Mouse (Mus musculus) testis, postnatal 10 days (tissue): ENCODE measurements at regions not wholly inside any gene's neighbourhood (a gene's known extent, or its start where the extent isn't known, plus 50 kb on each side); places are given as distances from the start of the nearest gene placed in this dataset.

Experiments
- DNase-seq: peaks from one replicate; pipeline ENCODE4 v3.0.0; 2021; ENCODE audit warnings: low spot score

DNA sequence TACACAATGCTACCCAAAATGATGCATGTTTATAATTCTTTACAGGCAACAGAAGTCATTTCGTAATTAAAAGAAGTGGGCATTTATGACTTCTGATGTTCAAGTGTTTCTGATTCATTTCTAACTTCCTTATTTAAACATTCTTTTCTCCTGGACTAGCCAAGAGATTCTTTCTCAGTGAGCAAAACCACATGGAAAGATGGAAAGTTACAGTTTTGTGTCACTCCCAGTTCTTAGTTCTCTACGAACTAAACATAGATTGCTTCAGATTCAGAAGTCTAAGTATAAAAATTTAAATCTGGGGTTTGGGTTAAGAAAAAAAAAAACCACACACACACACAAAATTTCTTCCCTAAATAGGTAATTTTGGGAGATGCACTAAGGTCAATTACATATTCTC, 288.0 kb upstream of the Paip1 start:
- DNase-seq, result no peak

DNA sequence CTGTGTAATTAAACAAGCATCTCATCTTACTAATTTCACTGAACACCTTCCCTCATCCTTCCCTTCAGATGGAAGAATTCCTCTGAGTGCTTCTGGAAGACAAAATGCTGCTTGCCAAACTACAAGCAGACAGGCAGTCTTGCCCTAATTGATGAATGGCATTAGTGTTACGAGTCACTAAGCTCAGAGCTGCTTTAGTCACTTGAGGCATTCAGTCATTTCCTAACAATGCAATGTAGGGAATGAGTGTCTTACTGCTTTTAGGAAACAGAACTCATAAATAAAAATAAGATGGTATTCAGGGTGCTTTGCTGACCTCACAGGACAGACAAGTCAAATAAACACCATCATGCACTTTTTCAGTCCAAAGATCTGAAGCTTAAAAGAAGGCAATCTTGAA, 285.1 kb upstream of the Paip1 start:
- DNase-seq, result no peak

DNA sequence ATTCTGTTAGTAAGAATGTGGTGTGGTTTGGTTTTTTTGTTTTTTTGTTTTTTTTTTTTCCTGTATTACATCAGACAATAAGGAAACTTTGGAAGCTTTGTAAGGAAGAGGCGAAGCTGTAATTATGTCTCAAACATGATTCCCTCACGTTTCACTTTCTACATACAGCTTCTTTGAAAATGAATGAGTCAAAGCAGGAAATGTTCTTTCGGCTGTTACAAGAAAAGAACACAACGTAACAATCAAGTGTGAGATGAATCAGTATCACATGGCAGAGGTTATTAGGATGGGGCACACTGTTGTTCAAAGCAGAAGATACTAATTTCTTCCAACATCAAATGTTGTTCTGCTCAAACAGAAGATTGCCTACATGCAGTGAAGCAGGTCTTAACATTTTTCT, 282.7 kb upstream of the Paip1 start:
- DNase-seq, result no peak

DNA sequence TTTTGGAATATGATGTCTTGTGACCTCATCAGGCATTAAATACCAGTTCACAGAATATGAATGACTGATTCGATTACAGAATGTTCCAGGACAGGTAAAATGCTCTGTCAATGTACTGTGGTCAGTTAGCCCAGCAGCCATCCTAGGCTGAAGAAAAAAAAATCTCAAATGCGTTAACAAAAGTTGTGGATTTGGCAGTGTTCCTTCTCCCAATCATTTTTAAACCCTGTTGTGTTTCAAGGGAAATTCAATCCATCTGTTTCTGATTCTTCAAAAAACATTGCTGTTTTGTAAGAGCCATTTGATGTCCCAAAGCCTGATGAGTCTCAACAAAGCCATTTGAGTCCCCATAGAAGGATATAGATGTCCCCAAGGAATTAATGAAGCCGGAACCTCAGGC, 280.7 kb upstream of the Paip1 start:
- no peak for DNase-seq

DNA sequence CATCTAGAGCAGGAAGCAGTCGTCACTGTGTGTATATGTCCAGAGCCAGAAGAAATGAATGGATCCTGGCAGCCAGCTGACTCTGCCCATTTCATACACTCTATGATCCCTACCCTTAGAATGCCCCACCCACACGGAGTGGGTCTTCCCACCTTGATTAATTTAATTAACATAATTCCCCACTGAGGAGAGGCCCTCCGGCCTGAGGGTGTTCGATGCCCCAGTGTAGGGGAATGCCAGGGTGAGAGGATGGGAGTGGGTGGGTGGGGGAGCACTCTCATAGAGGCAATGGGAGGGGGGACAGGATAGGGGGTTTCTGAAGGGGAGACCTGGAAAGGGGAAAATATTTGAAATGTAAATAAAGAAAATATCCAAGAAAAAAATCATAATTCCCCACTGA, 279.3 kb upstream of the Paip1 start:
- DNase-seq, result no peak

DNA sequence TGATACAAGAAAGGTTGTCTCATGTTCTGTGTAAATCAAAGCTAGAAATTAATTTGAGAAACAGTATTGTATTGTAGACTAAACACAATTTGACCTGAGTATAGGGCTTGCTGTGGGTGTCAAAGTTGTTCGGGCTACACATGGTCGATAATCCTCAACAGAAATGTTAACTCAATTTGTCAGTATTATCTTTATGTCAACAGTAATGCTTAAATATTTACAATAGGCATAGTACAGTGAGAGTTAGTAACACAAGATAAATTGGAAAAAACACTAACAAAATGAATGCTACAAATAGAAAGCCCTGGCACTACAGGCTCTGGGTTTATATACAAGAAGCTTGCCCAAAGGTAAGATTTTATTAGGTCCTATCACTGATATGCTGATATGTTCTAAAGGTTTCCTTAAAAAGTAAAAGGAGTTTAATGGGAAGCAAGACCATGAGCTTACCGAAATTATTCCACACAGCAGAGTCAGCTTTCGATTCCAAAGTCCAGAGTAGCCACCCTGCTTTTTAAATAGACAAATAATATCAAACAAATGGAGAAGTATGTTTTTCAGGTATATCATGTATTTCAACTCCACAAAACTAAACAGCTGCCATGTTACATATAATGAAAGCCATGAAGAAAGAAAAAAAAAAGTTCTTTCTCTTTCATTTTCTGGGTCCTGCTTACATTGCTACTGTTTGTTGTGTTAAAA, 277.4 kb upstream of the Paip1 start:
- DNase-seq, result no peak

DNA sequence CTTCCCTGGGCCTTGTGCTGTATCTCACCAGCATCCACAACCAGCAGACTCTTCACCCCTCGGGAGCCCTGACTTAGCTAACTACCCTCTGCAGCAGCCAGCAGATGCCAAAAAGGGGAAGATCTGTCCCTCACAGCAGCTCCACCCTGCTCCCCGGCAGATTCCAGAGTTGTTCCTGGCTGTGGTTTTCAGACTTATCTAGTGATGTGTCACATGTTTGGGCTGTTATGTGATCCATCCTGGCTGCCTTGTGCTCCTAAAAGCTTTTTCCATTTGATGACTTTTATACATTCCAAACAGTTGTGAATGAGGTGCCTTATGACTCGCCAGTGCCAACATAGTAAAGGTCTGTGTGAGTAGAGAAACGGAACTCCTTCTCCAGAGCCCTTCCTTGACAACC, 250.6 kb upstream of the Paip1 start:
- DNase-seq, result no peak

DNA sequence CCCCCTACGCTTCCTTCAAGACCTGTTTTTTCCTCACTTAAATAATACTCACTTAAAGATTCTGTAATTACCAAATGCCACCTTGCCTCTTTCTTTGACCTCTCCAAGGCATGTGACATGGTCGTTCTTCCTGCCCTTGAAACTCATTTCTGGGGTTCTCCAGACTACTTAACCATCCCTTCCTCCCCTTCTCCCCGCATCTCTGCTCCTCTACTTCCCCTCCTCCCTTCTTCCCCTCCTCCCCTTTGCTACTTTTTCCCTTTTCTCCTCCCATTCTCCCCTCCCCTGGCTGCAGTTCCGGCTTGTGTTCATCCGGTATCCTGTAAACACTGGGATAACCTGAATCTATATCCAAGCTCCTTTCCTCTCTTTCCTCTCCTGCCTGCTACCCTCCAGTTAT, 250.2 kb upstream of the Paip1 start:
- DNase-seq, result no peak

DNA sequence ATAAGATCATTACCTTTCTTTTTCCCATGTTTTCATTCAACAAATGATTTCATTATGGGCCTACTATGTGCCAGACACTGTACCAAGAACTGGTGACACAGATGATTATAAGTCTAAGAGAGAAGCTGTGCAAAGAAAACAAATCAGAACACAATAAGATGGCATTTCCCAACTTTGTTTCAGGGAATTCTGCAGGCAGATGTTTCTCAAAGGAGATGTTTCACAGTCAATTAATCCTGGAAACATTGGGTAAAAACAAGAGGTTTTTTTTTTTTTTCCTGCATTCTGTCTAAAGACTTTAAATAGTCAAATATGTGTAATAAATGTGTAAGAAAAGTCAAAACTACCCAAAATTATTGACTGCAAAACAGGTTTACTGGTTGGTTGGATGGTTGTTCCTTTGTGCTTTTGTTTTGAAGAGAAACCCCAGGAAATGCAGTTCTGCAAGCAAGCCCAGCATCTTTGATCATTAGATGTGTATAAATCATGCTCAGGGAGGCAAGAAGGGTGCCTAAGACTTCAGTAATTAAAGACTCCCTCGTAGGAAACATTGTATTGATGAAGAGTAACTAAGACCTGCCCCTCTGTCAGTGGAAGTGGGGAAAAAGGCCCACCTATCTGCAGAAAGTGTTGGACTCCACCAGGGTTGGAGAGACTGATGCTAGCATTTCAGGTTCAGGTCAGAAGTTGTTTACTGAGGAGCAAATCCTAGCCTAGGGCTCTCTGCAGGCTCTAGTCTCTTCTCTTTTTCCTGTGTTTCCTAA, 249.1 kb upstream of the Paip1 start:
- DNase-seq, result no peak

DNA sequence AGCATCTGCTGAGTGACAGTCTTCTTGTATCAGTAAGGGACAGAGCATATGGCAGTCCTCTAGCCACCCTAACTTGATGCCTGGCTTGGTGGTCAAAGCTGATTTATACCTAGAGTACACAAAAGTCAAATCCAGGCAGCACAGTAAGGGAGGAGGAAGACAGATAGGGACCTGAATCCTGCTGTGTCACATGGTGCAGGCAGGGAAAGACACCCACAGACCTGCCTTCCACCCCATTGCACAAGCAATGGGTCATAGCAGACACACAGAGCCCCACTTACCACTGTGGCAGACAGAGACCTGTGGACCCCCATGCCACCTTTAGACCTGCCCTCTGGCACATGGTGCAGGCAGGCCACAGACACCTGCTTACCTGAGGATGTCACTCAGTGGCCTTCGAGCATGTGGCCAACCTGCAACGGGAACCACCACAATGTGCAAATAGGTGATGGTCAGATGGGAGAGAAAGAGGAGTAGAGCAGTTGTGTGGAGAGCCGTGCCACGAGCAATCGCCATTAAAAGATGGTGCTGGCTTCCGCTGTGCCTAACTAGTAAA, 244.0 kb upstream of the Paip1 start:
- DNase-seq, result no peak

DNA sequence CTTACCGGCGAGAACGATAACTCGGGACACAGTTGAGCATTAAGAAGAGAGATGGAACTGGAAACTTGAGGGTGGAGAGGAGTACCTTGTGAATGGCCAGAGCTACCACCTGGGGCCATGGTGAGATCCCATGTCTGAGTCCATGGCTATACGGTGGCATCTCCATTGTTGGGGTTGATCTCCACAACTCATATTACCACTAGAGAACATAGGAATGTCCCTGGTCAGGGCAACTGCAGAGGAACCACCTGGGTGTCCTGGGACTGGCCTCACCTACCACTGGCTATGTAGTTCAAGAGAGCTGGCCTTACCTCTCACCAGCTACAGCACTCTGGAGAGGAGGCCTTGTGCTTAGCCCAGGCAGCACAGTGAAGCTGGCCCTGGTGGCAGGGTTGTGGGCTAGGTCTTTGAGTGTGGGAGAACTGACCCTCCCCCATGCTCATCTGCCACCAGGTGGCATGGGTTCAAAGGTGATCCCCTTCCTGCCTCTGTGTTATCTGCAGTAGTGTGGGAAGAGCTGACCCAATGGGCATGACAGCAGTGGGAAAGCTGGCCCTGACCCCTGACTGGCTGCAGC, 242.7 kb upstream of the Paip1 start:
- DNase-seq, result no peak

DNA sequence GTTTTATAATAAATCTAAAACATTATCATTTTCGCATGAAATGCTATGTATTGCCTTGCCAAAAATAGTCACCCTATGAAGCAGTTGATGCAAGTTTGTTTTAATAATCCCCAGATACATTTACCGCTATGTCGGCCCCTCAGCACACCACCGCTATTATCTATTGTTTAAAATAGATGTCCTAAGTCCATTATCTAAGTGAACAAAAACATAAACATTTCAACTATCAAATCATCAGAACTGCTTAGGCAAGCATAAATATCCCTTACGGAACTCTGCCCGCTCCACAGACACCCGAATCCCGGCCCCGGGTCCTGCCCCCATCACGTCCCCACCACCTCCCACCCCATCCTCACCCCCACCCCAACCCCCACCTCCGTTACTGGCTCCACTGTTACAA, 196.8 kb upstream of the Paip1 start:
- no peak for DNase-seq

DNA sequence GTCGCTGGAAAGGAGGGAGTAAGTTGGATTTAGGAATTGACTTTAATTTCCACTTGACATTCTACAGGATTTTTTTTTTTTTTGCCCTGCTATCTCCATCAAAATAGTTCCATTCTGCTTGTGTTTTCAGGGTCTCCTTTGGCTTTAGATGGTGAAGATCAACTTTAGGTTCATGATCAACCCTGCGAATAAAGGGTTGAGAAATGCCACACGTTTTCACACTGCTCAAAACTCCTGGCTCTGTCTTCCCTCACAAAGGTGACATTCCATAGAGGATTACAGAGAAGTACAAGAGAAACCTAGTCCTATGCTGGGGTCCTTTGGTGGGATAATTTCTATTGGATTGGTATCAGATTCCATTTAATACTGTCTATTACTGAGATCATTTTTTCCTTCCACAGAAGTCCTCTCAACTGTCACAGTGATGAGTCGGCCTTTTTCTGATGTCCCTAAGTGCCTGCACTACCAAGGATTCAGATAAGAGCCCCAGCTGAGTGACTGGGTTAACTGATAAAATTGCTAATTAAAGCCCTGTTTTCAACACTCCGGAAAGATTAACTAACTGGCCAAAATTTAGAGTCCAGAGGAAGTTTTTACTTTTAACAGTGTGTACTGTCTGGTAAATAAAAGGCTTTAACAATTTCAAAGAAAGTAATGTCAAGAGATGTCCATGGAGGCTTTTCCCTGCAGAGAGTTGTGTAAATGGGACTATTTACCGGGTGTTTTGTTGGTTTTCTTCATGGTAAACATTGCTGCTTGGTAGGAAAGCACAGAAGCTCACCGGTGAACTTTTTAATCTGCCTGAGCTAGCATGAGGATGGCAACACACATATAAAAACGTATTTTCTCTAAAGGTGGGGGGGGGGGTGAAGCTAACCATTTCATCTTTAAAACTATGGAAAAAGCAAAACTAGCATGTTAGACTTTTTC, 196.0 kb upstream of the Paip1 start:
- no peak for DNase-seq

DNA sequence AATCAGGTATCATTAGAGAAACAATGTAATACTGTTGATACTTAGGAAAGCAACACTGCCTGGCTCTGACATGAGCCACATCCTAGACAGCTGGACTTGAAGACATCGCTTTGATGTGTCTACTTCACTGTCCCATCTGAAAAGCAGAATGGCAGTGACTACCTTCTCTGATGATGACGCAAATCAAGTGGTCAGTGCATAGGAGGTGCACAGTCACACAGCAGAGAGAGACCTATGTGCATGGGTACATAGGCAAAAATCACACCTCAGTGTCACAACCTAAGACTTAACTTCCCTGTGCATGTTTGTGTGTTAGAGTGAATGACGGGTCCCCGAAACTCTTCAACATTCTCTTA, 195.4 kb upstream of the Paip1 start:
- DNase-seq, result no peak

DNA sequence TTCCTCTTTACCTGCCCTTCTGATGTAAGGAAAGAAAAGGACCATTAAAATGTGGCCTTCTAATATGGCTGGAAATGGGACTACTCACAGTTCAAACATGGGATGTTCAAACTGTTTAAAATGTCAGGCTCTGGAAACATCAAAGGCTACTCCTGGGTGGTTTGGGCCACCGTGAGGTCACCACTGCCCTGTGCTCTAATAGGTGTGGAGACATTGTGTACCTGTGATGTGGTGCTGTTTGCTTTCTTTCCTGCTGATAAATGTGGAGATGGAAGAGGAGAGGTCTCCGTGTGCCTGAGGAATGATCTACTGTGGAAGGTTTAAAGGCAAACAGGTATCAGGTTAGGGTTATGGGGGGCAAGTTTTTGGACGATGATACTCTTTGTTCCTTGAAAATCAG, 194.5 kb upstream of the Paip1 start:
- no peak for DNase-seq

DNA sequence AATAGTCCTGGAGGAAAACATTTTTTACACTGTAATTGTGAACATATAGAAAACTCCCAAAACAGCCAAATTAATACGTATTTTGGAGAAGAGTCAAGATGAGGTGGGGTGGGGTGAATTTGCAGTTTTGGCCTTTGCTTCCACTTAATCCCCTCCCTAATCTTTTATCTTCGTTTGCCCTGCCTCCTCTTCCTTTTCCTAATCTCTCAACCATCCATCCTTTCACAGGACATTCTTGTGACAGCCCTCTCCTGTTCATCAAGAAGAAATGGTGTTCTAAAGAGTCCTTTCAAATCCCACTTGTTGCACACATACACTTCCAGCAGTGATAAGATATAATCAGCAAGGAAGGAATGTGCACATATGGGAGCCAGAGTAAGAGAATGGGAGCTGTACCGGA, 186.0 kb upstream of the Paip1 start:
- DNase-seq, result no peak

DNA sequence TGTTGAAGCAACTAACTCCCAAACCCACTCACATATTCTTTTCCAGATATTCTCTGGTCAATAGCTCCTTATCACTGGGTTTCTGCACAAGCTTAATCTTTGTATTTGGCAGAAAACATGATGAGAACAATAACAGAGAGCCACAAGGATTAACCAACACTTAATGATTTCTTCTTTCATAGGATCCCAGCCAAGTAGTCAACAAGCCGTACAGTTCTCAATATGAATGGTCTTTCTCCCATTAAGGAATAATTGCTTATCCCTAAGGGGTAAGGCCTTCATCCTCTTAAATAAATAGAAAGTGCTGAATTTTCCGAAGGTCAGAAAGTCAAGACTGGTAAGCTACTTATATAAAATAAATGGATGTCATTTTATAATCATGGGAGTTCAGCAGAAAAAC, 181.3 kb upstream of the Paip1 start:
- no peak for DNase-seq

DNA sequence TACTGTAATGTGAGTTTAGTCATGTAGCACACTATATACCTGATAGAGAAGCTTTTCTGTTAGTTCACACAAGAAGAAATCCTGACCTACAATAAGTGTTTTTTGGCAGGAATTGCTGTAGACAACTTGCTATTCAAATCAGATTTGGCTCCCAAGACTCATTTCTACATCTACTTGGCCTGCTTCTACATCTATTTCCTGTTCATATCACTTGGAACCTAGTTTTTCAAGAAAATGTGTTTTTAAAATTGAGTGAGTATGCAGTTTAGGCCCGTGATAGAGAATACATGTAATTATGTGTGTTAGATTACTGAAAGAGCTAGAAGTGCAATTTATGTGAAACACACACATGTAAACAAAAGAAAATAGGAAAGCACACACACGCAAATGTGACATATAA, 176.4 kb upstream of the Paip1 start:
- DNase-seq, result no peak

DNA sequence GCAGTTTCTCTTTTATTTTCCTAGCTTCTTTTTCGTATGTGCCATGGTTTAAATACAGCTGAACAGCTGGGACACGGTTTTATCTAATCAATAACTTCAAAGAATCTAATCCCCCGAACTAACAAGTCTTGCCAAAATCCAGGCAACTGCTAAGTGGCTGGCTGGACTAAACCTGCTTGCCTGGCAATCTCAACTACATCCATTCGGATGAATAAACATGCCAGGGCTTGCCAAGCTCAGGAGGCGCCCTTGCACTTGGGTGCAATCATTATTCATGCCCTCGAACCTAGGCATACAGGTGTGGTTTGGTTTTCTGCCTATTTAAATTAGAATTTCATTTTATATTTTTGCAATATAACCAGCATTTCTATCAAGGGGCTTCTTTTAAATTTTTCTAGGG, 172.1 kb upstream of the Paip1 start:
- DNase-seq, result no peak

DNA sequence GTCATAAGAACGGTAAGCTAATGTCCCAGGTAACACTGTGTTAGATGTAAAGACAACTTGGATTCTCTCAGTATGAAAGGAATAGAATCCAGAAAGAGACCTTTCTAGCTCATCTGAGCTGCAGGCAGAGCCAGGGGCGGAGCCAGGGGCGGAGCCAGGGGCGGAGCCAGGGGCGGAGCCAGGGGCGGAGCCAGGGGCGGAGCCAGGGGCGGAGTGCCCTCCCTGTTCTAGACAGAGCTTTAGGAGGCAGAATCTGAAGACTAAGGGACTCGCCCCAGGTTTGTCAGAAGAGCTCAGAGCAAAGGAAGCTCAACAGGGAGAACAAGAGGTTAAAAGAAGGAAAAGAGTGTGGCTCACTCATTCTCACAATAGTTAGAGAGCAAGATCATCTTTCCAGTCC, 169.9 kb upstream of the Paip1 start:
- DNase-seq, result no peak

DNA sequence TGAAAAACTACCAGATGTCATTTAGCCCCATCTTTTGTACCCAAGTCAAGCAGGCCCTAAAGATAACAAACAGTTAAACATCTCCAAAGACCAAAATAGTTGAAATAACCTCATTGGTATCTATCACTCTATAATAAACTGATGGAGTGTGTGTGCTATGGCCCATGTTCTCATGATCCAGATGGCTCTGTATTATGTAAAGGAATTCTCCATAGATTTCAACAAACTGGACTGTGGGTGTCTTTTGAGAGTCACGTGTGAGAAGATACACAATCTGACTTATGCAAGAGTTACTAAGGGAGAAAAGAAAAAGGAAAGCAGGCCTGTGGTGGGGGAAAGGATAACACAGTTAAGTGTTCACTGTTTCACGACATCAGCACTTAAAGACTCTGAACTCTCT, 164.8 kb upstream of the Paip1 start:
- DNase-seq, result no peak

DNA sequence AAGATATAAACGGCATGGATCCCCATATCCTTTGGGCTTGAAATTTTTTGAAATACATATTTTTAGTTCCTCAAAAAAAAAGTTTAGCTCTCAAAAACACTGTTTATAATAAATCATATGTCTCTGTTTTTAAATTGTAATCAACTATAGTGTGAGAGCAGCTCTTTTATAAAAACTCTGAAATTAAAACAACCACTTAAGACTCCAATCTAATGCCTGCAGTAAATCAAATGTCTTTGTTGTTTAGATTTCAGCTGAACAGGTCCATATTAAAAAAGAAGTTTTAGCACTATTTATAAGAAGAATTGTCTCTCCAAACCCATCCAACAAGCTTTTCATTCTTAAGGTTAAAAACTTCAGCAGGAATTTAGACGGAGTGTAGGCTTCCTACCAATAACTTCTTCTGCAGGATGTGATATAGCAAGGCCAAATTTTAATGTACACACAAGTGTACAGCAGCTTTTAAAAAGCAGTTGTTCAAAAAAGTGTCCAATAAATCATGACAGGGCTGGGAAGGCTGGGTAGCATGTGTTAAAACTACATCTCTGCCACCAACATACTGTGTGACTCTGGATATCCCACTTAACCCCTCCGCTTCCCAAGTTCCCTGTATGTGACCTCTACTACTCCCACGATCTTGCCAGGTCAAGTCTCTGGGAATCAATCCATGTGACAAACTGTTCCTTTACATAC, 160.6 kb upstream of the Paip1 start:
- DNase-seq, result no peak
